Mouse (Mus musculus): ENCODE results near the gene 4930451I11Rik. TPM values are rescaled to one million over a fixed set of nuclear protein-coding genes. Genes with fewer than 3 reads are reported as not detected.

The 4930451I11Rik gene
- total and polyA plus RNA-seq, 2 experiments, result not detected

GRCm38 (mm10) chr7:126856741-126857420, 25.4 kb upstream of the 4930451I11Rik start:
- H3K4me1 ChIP-seq (ENCODE audit: control insufficient read depth, insufficient read depth, low read length), result peaks cover 4% of the 10 kb centered on the region; the same call in 1 of the 2 replicates
- no peaks in the 10 kb centered on the region for H3K36me3 ChIP-seq (ENCODE audit: control insufficient read depth, insufficient read depth, low read length)
- no peak overlapping the region for H3K27ac ChIP-seq (replicated peaks; ENCODE audit: insufficient read depth, low read depth, low read length)
- no peak for DNase-seq (ENCODE audit: extremely low read depth, low read depth, low spot score)
- no peak overlapping the region for H3K4me3 ChIP-seq (ENCODE audit: insufficient read depth, low read depth, low read length)
- H3K9ac ChIP-seq (ENCODE audit: low read depth, low read length), result no peak overlapping the region
- H3K27me3 ChIP-seq (ENCODE audit: control insufficient read depth, insufficient read depth, low read length), result no peaks in the 10 kb centered on the region
- TF ChIP-seq CTCF (IDR thresholded peaks at IDR 0.05; ENCODE audit: low read depth, low read length), result no peak
- WGBS, result 84% methylated on average over 9 of the region's 9 CpGs
- H3K79me2 ChIP-seq (ENCODE audit: control insufficient read depth, insufficient read depth, low read length), result no peaks in the 10 kb centered on the region

- WGBS, result 88% methylated on average over 3 of the region's 3 CpGs
- no peaks in the 10 kb centered on the region for H3K27me3 ChIP-seq (ENCODE audit: control insufficient read depth, insufficient read depth, low read length)
- TF ChIP-seq POLR2A (IDR thresholded peaks at IDR 0.05; ENCODE audit: extremely low read depth, insufficient read depth, low read length), result no peak
- TF ChIP-seq CTCF (IDR thresholded peaks at IDR 0.05; ENCODE audit: low read depth, low read length), result no peak
- no peak for DNase-seq (ENCODE audit: extremely low read depth, low read depth, low spot score)
- H3K36me3 ChIP-seq (ENCODE audit: control insufficient read depth, insufficient read depth, low read length), result no peaks in the 10 kb centered on the region
- H3K4me1 ChIP-seq (ENCODE audit: control insufficient read depth, insufficient read depth, low read length), result no peaks in the 10 kb centered on the region
- H3K79me2 ChIP-seq (ENCODE audit: control insufficient read depth, insufficient read depth, low read length), result no peaks in the 10 kb centered on the region
- no peak overlapping the region for H3K4me3 ChIP-seq (ENCODE audit: insufficient read depth, low read depth, low read length)
- no peak overlapping the region for H3K27ac ChIP-seq (replicated peaks; ENCODE audit: insufficient read depth, low read depth, low read length)
- H3K9ac ChIP-seq (ENCODE audit: low read depth, low read length), result no peak overlapping the region
These were observed 24.2 kb upstream of the 4930451I11Rik start for GRCm38 (mm10) chr7:126855641-126856040.

DNA sequence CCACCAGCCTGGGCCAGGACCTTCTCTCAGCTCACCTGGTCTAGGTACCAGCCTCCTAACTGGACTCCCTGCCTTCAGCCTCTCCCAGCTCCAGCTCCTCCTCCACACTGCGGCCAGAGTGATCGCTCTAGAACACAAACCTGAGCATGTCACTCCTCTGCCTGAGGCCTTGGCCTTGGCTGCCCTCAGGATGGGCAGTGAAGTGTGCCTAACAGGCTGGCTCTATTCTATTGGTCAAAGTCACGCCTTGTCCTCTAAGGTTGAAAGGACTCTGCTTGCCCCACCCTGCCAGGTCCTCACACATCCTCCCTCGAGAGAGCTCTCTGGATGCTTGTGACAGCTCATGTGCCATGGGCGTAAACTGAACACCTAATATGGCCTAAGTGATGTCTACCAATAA, 22.0 kb upstream of the 4930451I11Rik start:
- no peak overlapping the region for H3K27ac ChIP-seq (replicated peaks; ENCODE audit: insufficient read depth, low read depth, low read length)
- DNase-seq (ENCODE audit: extremely low read depth, low read depth, low spot score), result no peak
- H3K79me2 ChIP-seq (ENCODE audit: control insufficient read depth, insufficient read depth, low read length), result no peaks in the 10 kb centered on the region
- no peak overlapping the region for H3K4me3 ChIP-seq (ENCODE audit: insufficient read depth, low read depth, low read length)
- no peaks in the 10 kb centered on the region for H3K36me3 ChIP-seq (ENCODE audit: control insufficient read depth, insufficient read depth, low read length)
- H3K27me3 ChIP-seq (ENCODE audit: control insufficient read depth, insufficient read depth, low read length), result peaks cover 5% of the 10 kb centered on the region
- no peak overlapping the region for H3K9ac ChIP-seq (ENCODE audit: low read depth, low read length)
- no peaks in the 10 kb centered on the region for H3K4me1 ChIP-seq (ENCODE audit: control insufficient read depth, insufficient read depth, low read length)
- TF ChIP-seq CTCF (IDR thresholded peaks at IDR 0.05; ENCODE audit: low read depth, low read length), result no peak
- no peak for TF ChIP-seq POLR2A (IDR thresholded peaks at IDR 0.05; ENCODE audit: extremely low read depth, insufficient read depth, low read length)
- WGBS, result 89% methylated on average over 5 of the region's 5 CpGs

- DNase-seq (ENCODE audit: extremely low read depth, low read depth, low spot score), result no peak
- WGBS, result 73% methylated on average over 12 of the region's 12 CpGs
- Histone ChIP-seq H3K27me3 (ENCODE audit: control insufficient read depth, insufficient read depth, low read length) (peaks cover 18% of the 10 kb centered on the region), H3K9ac (ENCODE audit: low read depth, low read length) (no peak overlapping the region), H3K36me3 (ENCODE audit: control insufficient read depth, insufficient read depth, low read length) (no peaks in the 10 kb centered on the region), H3K4me3 (ENCODE audit: insufficient read depth, low read depth, low read length) (no peak overlapping the region), H3K79me2 (ENCODE audit: control insufficient read depth, insufficient read depth, low read length) (no peaks in the 10 kb centered on the region), H3K4me1 (ENCODE audit: control insufficient read depth, insufficient read depth, low read length) (no peaks in the 10 kb centered on the region), H3K27ac (replicated peaks; ENCODE audit: insufficient read depth, low read depth, low read length) (no peak overlapping the region)
- TF ChIP-seq CTCF (IDR thresholded peaks at IDR 0.05; ENCODE audit: low read depth, low read length) (no peak), POLR2A (IDR thresholded peaks at IDR 0.05; ENCODE audit: extremely low read depth, insufficient read depth, low read length) (no peak)
These were observed 19.8 kb upstream of the 4930451I11Rik start for GRCm38 (mm10) chr7:126851192-126851591.

- H3K79me2 ChIP-seq (ENCODE audit: control insufficient read depth, insufficient read depth, low read length), result no peaks in the 10 kb centered on the region
- no peaks in the 10 kb centered on the region for H3K4me1 ChIP-seq (ENCODE audit: control insufficient read depth, insufficient read depth, low read length)
- H3K9ac ChIP-seq (ENCODE audit: low read depth, low read length), result no peak overlapping the region
- DNase-seq (ENCODE audit: extremely low read depth, low read depth, low spot score), result no peak
- 49% methylated on average over 6 of the region's 6 CpGs for WGBS
- H3K27ac ChIP-seq (replicated peaks; ENCODE audit: insufficient read depth, low read depth, low read length), result no peak overlapping the region
- no peak overlapping the region for H3K4me3 ChIP-seq (ENCODE audit: insufficient read depth, low read depth, low read length)
- TF ChIP-seq CTCF (IDR thresholded peaks at IDR 0.05; ENCODE audit: low read depth, low read length), result no peak
- no peak for TF ChIP-seq POLR2A (IDR thresholded peaks at IDR 0.05; ENCODE audit: extremely low read depth, insufficient read depth, low read length)
- no peaks in the 10 kb centered on the region for H3K36me3 ChIP-seq (ENCODE audit: control insufficient read depth, insufficient read depth, low read length)
- H3K27me3 ChIP-seq (ENCODE audit: control insufficient read depth, insufficient read depth, low read length), result peaks cover 18% of the 10 kb centered on the region
These were observed 18.7 kb upstream of the 4930451I11Rik start for GRCm38 (mm10) chr7:126850161-126850560.

DNA sequence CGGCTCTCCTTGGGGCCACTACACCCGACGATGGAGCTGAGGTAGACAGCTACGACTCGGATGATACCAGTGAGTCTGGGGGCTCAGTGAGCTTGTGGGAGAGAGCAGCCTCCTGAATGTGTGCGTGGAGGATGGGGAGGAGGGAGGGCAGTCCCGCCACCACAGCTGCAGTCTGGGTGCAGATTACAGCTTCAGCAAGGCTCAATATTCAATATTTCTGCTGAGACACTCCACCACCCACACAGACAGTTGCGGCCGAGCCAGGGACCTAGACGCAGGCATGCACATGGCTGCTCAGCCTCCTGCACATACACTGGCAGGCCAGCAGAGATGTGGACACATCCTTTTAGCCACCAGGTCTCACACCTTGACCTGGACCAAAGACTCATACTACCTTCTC, 17.4 kb upstream of the 4930451I11Rik start:
- H3K36me3 ChIP-seq (ENCODE audit: control insufficient read depth, insufficient read depth, low read length), result no peaks in the 10 kb centered on the region
- H3K4me1 ChIP-seq (ENCODE audit: control insufficient read depth, insufficient read depth, low read length), result no peaks in the 10 kb centered on the region
- H3K4me3 ChIP-seq (ENCODE audit: insufficient read depth, low read depth, low read length), result no peak overlapping the region
- H3K27me3 ChIP-seq (ENCODE audit: control insufficient read depth, insufficient read depth, low read length), result peaks cover 18% of the 10 kb centered on the region
- H3K27ac ChIP-seq (replicated peaks; ENCODE audit: insufficient read depth, low read depth, low read length), result no peak overlapping the region
- WGBS, result 23% methylated on average over 10 of the region's 10 CpGs
- DNase-seq (ENCODE audit: extremely low read depth, low read depth, low spot score), result no peak
- H3K9ac ChIP-seq (ENCODE audit: low read depth, low read length), result no peak overlapping the region
- TF ChIP-seq POLR2A (IDR thresholded peaks at IDR 0.05; ENCODE audit: extremely low read depth, insufficient read depth, low read length) (no peak), CTCF (IDR thresholded peaks at IDR 0.05; ENCODE audit: low read depth, low read length) (no peak)
- H3K79me2 ChIP-seq (ENCODE audit: control insufficient read depth, insufficient read depth, low read length), result no peaks in the 10 kb centered on the region
